Mouse (Mus musculus) ovary, postnatal 14 days (tissue): ENCODE measurements around the gene Rars.
"Not testable (repeated sequence)": the region's sequence is repeated elsewhere in the genome, so short reads cannot be mapped to it uniquely, and the experiment has no call there.

Source experiments
- DNase-seq: peaks from one replicate; pipeline ENCODE4 v3.0.0; 2022; ENCODE audit warnings: low spot score

The Rars gene

GRCm38 (mm10) chr11:35838345-35839338, 4.3 kb upstream of the Rars start:
- peak; percentile 84 for DNase-seq

- DNase-seq = no peak
Observed at GRCm38 (mm10) chr11:35837156-35838126, 3.1 kb upstream of the Rars start.

- no peak for DNase-seq
Observed at GRCm38 (mm10) chr11:35833270-35833669, 1.0 kb downstream of the Rars start.

- no peak for DNase-seq
Observed at GRCm38 (mm10) chr11:35832139-35832538, 2.2 kb downstream of the Rars start.

GRCm38 (mm10) chr11:35827714-35828113, 6.6 kb downstream of the Rars start:
- DNase-seq = no peak

- DNase-seq = no peak
Observed at GRCm38 (mm10) chr11:35816316-35816715, 18.0 kb downstream of the Rars start.

- no peak for DNase-seq
Observed at GRCm38 (mm10) chr11:35811458-35811857, 22.8 kb downstream of the Rars start.

- no peak for DNase-seq
Observed at GRCm38 (mm10) chr11:35801332-35801731, 33.0 kb downstream of the Rars start.

- DNase-seq = peak; percentile 46
Observed at GRCm38 (mm10) chr11:35798874-35799273, 35.4 kb downstream of the Rars start, which contains the start of gene Fbll1. Gene Fbll1, minus strand, starts transcription at chr11:35798884.

GRCm38 (mm10) chr11:35798495-35798820, 35.8 kb downstream of the Rars start:
- no peak for DNase-seq

- DNase-seq = no peak
Observed at GRCm38 (mm10) chr11:35797751-35798494, 36.4 kb downstream of the Rars start.

GRCm38 (mm10) chr11:35792800-35793199, 41.5 kb downstream of the Rars start:
- DNase-seq = not testable (repeated sequence)

- DNase-seq = no peak
Observed at GRCm38 (mm10) chr11:35788443-35788842, 45.9 kb downstream of the Rars start.

GRCm38 (mm10) chr11:35784537-35784936, 49.8 kb downstream of the Rars start:
- DNase-seq = no peak

GRCm38 (mm10) chr11:35784002-35784401, 50.3 kb downstream of the Rars start:
- no peak for DNase-seq

GRCm38 (mm10) chr11:35783038-35783437, 51.3 kb downstream of the Rars start:
- no peak for DNase-seq

GRCm38 (mm10) chr11:35782444-35782843, 51.9 kb downstream of the Rars start:
- DNase-seq = no peak

- no peak for DNase-seq
Observed at GRCm38 (mm10) chr11:35780336-35780735, 54.0 kb downstream of the Rars start.

- DNase-seq = no peak
Observed at GRCm38 (mm10) chr11:35776452-35776851, 57.9 kb downstream of the Rars start.

- no peak for DNase-seq
Observed at GRCm38 (mm10) chr11:35775606-35776005, 58.7 kb downstream of the Rars start.

- DNase-seq = no peak
Observed at GRCm38 (mm10) chr11:35770741-35771504, 63.4 kb downstream of the Rars start.
